Mouse (Mus musculus) urinary bladder, postnatal 25 days (tissue): ENCODE data around the gene Man2a1.
A peak's percentile ranks its signal among the peaks of the same experiment; 100 is the strongest.

Experiments
- DNase-seq: peaks from one replicate; pipeline ENCODE4 v3.0.0; 2022; ENCODE audit warnings: low spot score

The Man2a1 gene

DNA sequence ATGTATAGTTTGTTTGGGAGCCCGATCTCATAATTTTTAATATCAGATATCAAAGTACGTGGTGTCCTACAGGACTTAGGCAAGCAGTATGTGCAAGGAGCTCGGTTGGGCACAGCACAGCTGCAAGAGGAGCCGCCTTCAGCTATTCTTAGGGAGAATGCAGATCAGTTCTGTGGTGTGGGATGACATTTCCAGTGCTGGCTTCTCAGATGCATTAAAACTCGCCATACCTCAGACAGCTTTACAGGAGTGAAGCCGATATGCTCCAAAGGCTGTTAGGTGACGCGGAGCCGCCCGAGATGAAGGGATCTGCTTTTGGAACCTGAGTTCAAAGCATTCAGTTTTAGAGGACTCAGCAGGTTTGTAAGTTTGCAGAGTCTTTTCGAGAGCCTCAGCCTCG is 30.0 kb downstream of the Man2a1 start:
- no peak for DNase-seq

DNA sequence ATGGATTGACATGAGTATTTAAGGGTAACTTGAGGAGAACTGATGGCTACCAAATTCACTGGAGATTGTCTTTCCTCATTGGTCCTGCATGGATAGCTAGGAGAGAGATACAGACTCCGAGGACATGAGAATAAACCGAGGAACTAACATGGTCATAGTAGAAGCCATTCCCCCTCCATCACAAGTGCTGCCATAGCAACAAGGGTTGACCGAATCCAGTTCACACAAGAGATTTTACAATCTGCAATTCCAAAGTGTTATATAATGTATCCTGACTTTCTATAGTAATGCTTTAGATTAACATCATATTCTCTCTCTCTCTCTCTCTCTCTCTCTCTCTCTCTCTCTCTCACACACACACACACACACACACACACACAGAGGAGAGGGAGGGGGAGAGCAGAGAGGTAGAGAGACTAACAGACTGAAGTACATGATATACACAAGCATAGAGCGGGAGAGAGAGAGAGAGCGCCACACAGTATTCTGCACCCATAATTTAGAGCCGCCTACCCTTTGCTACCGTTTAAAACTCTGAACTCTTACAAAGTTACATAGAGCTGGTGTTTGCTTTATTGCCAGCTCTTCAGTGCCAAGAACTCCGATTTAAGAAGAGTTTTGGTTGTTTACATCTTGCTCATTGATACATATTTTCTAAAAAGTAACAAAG is 37.5 kb downstream of the Man2a1 start:
- no peak for DNase-seq

DNA sequence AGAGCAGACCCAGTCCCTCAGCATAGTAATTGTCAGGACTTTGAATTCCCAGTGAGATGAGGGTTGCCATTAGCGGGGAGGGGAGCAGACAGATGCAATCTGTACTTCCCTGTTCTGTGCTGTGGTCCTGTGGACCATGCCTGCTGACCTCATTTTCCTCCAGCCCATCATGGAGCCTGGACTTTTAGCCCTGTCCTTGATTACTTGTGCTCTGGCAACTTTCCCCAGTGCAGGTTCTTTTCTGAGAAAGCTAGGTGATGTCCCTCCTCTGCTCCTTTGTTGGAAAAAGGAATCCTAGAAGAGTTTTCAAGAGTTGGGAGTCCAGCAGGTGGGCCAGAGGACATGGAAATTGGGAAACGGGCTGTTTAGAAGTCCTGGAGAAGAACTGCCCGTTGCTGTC is 40.8 kb downstream of the Man2a1 start:
- no peak for DNase-seq

DNA sequence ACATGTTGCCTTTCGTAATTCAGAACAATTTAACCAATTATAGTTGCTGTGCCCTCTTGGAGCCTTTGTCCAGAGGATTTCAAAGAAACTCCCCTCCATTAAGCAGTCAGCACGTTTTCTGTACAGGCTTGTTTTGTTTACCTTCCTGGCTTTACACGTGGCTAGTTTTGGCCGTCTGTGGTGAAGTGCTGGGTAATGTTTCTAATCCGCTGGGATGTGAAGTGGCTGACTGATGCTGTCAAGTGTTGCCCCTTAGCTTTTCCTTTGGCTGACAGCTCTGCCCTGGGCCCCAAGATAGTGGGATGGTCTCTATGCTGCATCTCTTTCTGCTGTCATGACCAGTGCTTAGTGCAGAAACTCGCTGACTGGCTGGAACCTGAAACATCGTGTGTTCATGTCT is 43.1 kb downstream of the Man2a1 start:
- DNase-seq, result no peak

DNA sequence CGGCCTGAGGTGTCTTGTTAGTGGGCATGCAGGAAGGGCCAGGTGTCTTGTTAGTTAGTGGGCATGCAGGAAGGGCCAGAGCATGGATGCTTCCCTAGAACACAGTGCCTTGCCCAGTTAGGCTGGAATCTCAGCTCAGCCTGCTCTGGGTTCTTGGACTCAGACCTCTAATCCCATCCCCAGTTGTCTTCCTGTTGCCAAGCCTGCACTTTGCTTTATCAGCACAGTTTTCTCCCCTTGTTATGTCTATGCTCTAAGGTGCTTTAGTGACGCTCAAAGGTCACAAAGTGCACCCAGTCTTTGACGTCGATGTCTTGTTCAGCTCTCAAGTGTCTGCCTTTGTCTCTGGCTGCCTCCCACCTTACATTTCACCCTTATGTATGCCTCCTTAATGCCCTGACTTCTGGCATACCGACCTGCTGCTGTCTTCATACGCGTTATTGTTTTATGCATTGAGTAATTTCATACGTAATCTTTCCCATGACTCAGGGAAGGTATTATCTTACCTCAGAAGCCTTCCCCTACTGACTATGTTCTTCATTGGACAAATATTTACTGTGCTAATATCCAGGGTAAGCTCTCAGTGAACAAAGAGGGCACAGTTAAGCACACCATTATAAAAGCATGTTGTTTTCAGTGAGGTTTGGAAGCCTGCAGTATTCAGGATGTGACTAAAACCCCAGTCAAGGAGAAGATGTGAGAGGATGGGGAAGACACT is 44.5 kb downstream of the Man2a1 start:
- no peak for DNase-seq

DNA sequence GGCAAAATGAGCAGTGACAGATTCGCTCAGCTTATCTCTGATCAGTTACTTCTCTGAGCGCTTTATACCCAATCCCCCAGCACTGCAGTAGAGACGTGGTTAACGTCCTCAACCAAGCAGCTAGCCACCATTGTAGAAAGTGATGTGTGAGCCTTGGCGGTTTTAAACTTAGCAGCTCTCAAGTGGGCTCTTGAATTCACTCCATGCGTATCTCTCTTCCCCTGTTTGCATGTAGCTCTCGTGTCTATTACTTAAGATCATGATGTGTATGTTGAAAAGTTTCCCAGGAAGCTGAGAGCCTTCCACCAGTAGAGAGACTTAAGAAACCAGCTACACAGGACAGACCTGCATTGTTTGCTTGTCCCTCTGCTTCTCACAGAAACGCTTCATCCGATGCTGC is 46.9 kb downstream of the Man2a1 start:
- no peak for DNase-seq

DNA sequence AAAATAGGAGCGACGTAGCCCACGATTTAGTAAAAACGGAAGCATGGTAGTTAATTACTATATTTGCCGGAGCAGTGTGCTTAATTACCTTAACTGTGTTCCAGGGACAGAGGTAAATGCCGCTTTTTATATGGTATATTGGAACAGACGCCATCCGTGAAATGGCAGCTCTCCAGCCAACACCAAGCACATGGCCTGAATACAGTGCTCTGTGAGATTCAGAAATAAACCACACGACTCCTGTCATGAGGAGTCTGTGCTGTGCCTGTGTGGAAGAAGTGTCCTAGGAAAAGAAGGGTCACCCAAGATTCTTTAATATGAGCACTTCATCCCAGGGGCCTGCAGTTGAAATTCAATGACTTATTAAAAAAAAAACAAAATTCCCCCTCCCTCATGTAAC is 50.2 kb downstream of the Man2a1 start:
- DNase-seq, result no peak

DNA sequence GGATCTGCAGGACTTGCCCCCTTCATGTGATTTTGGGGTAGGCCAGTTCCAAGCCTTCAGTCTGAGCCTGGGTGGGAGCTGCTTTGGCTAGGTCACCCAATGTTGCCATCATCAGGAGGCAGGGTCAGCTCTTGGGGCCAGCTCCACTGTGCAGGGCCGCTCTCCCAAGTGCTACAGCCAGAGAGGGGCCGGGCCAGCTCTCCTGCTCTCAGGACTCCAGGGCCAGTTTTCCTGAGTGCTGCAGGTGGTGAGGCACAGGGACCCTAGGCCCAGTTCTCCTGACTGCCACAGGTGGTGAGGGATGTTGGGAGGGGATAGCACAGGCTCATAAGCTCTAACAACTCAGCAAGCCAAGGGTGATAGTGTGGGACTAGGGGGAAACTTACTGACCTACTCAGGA is 53.1 kb downstream of the Man2a1 start:
- no peak for DNase-seq

DNA sequence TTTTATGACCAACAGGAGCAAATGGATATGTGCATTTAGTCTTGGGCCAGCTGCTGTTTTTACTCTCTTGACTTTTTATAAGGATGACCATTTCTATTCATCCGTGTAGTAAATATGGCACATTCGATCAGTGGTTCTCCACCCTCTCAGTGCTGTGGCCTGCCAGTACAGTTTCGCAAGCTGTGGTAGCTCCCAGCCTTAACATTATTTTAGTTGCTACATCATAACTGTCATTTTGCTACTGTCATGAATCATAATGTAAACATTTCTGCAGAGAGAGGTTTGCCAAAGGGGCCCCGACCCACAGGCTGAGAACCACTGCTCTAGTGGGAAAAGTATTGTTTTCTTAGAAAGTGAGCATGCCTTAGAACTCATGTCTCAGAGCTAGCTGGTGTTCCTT is 59.1 kb downstream of the Man2a1 start:
- DNase-seq, result no peak

DNA sequence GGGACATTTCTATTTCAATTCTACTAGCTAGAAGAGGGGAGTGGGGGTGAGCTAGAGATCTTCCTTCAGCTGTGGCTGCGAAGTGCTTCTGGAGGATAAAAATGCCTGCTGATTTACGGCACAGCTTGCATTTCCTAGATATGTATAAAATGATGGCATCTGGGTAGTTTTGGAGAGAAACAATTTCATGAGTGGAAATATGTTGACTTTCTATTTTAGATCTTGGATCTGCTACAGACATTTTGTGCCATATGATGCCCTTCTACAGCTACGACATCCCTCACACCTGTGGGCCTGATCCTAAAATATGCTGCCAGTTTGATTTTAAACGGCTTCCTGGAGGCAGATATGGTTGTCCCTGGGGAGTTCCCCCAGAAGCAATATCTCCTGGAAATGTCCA is 66.0 kb downstream of the Man2a1 start:
- no peak for DNase-seq

DNA sequence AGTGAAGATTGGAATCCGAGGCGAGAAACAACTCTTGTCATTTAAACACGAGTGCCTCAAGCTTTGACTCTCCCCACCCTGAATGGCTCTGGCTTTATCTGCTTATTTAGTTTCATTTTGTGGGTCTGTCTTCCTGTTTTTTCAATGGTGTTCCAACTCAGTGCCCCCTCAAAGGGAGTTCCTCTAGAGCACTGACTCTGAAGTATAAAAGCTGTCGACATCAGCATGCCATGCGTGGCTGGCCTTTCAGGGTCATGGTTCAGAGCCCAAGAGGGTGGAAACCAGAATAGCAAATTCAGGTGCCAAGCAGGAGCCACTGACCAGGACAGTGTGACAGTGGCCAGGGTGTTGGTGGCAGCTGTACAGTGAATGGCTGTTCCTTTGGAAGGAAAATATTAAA is 68.0 kb downstream of the Man2a1 start:
- no peak for DNase-seq

DNA sequence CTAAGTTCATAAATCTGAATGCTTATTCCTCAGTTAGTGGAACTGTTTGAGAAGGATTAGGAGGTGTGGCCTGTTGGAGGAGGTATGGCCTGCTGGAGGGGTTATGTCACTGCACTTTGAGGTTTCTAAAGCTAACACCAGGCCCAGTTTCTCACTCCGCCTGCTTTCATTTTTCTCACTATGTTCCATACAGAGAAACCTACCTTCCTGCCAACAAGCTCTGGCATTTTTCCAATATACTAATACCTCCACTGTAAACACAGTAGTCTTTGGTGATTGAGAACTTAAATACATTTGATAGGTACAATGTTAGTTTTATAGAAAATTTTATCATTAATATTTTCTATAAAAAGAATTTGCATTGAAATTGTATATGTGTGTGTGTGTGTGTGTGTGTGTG is 73.9 kb downstream of the Man2a1 start:
- DNase-seq, result no peak

DNA sequence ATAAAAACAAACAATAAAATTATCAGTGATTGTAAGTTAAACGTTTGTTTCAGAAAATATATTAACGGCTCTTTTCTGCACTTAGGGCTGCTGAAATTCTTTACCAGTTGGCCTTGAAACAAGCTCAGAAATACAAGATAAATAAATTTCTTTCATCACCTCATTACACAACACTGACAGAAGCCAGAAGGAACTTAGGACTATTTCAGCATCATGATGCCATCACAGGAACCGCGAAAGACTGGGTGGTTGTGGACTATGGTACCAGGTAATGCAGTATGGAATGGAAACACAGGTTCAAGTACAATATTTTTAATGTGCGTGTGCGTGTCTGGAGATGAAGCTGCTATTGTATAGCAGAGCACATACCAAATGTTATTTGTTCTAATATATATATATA is 74.4 kb downstream of the Man2a1 start:
- DNase-seq, result no peak

DNA sequence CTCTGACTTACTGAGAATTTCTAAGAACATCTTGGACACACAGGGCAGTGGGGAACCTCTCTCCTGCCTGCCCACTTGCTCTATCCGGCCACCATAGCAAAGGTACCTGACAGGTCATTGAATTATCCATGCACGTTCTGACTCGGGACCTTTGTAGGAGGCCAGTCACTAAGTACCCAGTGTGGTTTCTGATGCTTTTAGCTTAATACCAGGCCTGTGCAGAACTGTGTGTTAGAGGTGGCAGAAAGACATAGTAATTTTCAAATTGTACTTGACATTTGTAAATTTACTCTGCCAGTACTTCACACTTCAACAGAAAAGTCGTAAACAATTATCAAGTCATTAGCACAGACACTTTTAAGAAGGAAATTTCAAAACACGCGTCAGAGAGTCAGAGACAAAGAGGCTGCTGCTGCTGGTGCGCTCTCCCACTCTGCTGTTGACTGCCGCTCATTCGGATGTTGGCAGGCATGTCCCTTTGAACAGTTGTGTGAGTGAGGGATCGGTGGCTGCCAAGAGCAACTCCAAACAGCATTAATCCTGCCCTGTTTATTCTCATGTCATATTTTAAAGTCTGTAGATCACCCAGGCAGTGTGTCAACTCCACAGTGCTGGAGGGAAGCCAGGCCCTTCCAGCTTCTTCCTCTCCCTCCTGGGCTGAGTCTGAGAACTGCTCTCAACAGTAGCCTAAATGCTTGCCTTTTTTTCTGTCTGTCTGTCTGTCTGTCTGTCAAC is 76.4 kb downstream of the Man2a1 start:
- DNase-seq, result no peak

DNA sequence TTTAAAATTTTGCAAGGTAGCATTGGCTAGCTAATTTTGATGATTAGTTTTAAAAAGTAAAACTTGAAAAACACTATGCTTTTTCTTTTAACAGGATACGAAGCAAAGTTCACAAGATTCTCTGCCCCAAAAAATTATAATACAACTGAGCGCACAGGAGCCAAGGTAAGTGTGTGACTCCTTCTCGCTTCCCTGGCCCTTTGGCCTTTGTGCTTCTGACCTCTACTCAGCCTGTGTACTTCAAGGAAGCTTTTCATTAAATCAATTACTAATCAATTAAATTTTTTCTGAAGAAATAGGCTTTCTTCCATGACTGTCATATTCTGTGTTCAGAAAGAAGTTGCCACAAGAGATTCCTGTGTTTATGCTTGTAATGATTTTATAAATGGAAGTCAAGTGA is 80.9 kb downstream of the Man2a1 start:
- no peak for DNase-seq

DNA sequence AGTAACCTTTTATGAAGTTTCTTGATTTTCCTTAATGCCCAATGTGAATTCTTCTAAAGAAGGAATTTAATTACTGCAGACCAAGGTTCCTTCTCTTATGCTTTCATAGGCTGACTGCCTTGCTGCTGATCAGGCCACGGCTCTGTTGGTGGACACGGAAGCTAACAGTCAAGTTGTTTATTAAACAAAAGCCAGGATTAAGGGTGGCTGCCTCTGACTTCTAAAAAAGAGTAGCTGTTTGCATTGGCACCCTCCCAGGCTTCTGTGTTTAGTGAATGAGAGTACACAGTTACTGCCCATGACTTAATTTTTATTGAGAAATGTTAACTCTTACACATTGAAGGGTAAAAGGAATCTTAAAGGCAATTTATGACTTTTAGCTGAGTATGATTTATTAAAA is 81.4 kb downstream of the Man2a1 start:
- DNase-seq, result peak; percentile 16

DNA sequence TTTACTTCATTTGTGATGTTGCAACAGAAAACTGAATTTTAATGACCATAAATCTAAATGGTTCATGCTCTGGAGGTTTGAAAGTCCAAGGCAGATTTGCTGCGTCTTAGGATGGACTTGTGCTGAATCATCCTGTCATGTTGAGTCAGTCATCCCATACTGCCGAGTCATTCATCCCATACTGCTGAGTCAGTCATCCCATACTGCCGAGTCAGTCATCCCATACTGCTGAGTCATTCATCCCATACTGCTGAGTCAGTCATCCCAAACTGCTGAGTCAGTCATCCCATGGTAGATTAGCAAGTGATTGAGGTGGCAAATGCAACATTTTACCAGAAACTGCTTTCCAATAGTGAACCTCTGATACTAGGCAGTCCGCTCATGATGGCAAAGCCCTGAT is 83.6 kb downstream of the Man2a1 start:
- DNase-seq, result no peak

DNA sequence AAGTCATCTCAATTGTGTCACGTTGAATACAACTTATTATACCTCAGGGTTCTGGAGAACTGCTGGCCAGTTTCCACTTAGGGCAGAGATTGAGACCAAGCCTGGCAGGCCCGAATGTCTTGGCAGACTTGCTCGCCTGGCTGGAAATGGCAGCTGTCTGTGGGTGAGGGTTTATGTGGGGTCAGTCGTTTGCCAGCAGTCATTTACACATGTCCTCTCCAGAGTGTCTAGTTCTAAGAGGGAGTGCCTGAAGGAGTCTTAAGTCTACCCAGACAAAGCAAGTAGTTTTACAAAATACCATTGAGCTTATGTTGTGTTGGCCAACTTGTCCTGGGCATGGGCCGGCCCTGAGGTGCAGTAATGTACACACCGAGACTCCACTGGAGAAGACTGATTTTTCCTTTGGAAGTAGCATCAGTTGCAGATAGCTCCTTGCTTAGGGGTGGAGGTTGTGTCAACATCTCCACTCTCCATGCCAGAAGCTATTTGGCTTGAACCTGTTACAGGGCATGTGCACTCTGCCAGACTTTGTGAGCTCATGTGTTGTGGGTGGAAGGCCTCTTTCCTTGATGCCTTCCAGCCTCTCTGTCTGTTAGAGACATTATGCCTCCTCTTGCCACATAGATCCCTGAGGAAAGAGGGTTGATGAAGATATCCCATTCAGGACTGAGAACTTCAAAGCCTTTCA is 84.8 kb downstream of the Man2a1 start:
- peak; percentile 5 for DNase-seq

DNA sequence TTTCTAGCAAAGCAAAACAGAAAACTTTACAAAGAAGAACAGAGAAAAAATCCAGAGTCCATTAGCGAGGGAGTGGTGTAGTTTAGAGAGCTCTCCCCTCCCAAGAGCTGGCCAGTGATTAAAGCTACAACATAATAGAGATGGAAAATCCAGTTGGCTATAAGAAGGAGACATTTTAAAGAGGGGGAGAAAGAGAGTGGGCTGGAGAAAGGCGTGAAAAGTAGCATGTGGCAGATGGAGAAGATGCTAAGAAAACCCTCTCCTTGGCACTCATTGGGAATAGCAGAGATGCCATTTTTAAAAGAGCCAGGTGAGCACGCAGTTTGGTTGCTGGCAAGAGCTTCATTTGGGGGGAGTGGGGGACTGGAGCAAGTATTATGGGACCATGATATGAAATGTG is 89.1 kb downstream of the Man2a1 start:
- no peak for DNase-seq

DNA sequence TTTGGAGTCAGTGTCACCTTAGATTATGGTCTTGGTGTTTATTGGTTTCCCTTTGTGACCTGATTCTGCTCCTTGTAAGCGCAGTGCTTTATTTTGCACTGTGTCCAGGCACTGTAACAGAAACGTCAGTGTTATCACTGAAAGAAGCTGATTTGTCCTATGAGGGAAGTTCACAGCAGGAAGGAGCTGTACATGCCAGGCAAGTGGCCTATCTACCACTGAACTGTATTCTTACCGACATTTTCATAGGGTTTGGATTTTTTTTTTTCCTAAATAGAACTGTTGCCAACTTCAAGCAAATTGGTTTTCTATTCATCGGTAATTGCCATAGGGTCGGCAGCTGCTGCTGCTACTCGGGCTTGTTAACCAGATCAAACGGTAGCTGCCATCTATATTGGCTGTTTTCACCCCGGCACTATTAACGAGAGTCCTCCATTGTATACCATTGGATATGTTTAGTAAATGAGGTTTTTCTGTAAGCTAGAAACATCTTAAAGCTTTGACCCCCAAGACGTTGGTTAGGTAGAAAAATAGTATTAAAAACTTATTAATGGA is 96.8 kb downstream of the Man2a1 start:
- DNase-seq, result no peak

DNA sequence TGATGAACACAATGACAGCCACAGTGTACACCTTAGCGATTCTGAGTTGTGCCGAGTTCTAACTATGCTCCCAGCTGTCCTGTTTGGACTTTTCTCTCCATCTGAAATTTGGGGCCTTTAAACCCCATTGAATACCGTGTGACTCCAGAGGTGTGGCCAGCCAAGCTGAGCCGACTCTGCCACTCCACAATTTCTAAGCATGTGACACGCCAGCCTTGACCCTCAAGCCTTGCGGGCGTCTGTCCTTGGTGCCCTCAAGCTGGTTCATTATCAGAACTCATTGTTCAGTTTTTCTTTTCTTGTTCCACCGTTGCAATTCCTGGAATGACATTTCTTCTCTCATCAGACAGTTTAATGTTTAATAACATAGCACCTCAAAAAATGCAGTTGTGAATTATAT is 98.0 kb downstream of the Man2a1 start:
- no peak for DNase-seq

DNA sequence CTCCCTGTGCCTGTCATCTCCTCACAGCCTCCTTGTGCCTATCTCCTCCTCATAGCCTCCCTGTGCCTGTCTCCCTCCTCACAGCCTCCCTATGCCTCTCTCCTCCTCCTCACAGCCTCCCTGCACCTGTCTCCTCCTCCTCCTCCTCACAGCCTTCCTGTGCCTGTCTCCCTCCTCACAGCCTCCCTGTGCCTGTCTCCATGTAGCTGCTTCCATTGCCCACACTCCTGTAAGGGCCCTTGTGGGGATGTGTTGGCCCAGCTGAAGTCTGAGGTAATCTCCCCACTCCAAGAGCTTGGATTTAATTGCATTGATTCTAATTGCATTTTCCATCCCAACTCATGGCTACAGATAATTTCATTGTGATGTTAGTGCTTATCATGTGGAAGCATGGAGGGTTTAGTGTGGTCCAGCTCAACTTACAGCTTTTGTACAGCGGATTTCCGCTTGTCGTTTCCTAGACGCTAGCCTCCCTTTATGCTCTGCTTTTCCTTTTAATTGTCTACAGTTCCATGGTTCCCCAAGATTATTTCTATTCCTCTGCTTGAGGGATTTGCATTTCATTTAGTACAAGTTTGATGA is 103.2 kb downstream of the Man2a1 start:
- no peak for DNase-seq
